Mouse (Mus musculus) kidney, postnatal 0 days (tissue): ENCODE data around the gene Map7. TPM values are rescaled to one million over a fixed set of nuclear protein-coding genes. Genes with fewer than 3 reads are reported as not detected.

ENCODE experiments used
- ATAC-seq: fragments of 200-750 bp; cut with Nextera tagmentation; replicated peaks from 2 replicates; pipeline ENCODE4 v1.8.0; 2017; ENCODE audit warnings: low read depth, moderate number of reproducible peaks, moderate TSS enrichment, moderate library complexity; ENCODE audit not compliant: low FRiP score
- DNase-seq: peaks from one replicate; pipeline ENCODE4 v3.0.0-alpha.2; 2016; ENCODE audit warnings: low spot score
- H3K27ac ChIP-seq: fragments of 300-500 bp; sonication (generic); 2 replicates; pipeline ENCODE4 v1.5.1; 2014; ENCODE audit warnings: mild to moderate bottlenecking
- H3K27me3 ChIP-seq: fragments of 300-500 bp; sonication (generic); 2 replicates; pipeline ENCODE4 v1.6.1; 2014; ENCODE audit warnings: low read length, mixed read lengths; ENCODE audit not compliant: insufficient read depth
- H3K36me3 ChIP-seq: fragments of 300-500 bp; sonication (generic); 2 replicates; pipeline ENCODE4 v1.6.1; 2014; ENCODE audit warnings: low read length, mixed read lengths; ENCODE audit not compliant: insufficient read depth
- H3K4me1 ChIP-seq: fragments of 300-500 bp; sonication (generic); replicated peaks from 2 replicates; pipeline ENCODE4 v1.6.1; 2014; ENCODE audit warnings: antibody characterized with exemption, low read length, mixed read lengths; ENCODE audit not compliant: insufficient read depth
- H3K4me2 ChIP-seq: fragments of 300-500 bp; sonication (generic); 2 replicates; pipeline ENCODE4 v1.6.1; 2014; ENCODE audit warnings: mild to moderate bottlenecking, low read length, moderate library complexity, mixed read lengths
- H3K4me3 ChIP-seq: fragments of 300-500 bp; sonication (generic); replicated peaks from 2 replicates; pipeline ENCODE4 v1.5.1; 2014; ENCODE audit warnings: low read depth, low read length
- H3K9ac ChIP-seq: fragments of 300-500 bp; sonication (generic); 2 replicates; pipeline ENCODE4 v1.6.1; 2014; ENCODE audit warnings: low read depth, low read length
- H3K9me3 ChIP-seq: fragments of 300-500 bp; sonication (generic); replicated peaks from 2 replicates; pipeline ENCODE4 v1.6.1; 2016; ENCODE audit warnings: low read length, inconsistent platforms, mixed read lengths
- CTCF ChIP-seq: IDR thresholded peaks from 2 replicates; pipeline ENCODE4 v1.5.1; 2016; ENCODE audit warnings: antibody characterized with exemption, low read depth, mild to moderate bottlenecking, moderate library complexity
- WGBS: fragments of 180-500 bp; shearing (Covaris S2); extraction: QIAGEN DNeasy Blood & Tissue Kit; methylation state at CpG from one replicate; pipeline ENCODE4 v1.1.7; 2014; 5-methylcytosine and 5-hydroxymethylcytosine counted together
- polyA plus RNA-seq: library from polyadenylated mRNA; unstranded; fragments of >200 nt; fragmentation: Nextera tagmentation; extraction: Ambion mirVana; gene quantifications from 2 replicates; pipeline ENCODE4 v1.2.1, GENCODE M21; 2015

Map7 gene
- 31.2 and 35.4 TPM in 2 replicates for polyA plus RNA-seq

GRCm38 (mm10) chr10:20148130-20148772, at the start of gene Map7:
Map7 (plus strand) TSS chr10:20148471.
- Histone ChIP-seq H3K27me3 (no peaks in the 10 kb centered on the region), H3K4me2 (peak within 1 kb of the TSS; percentile 86), H3K4me3 (peak within 1 kb of the TSS; percentile 89), H3K9me3 (no peaks in the 10 kb centered on the region), H3K36me3 (peaks cover 3% of the 10 kb centered on the region; the same call in 1 of the 2 replicates), H3K9ac (peak within 1 kb of the TSS; percentile 91), H3K4me1 (no peaks in the 10 kb centered on the region), H3K27ac (peak within 1 kb of the TSS; percentile 87)
- DNase-seq = peak; percentile 8
- TF ChIP-seq CTCF = no peak
- 5% methylated on average over 51 of the region's 51 CpGs for WGBS
- peak; percentile 18 for ATAC-seq

- no peak for ATAC-seq
- 96% methylated on average over 6 of the region's 6 CpGs for WGBS
Observed at GRCm38 (mm10) chr10:20101456-20101855, 46.8 kb upstream of the Map7 start.

GRCm38 (mm10) chr10:20104271-20104931, 43.9 kb upstream of the Map7 start:
- ATAC-seq = no peak
- Histone ChIP-seq H3K36me3 (no peaks in the 10 kb centered on the region), H3K27ac (no peak overlapping the region), H3K4me3 (no peak overlapping the region), H3K27me3 (no peaks in the 10 kb centered on the region), H3K4me1 (no peaks in the 10 kb centered on the region), H3K9ac (no peak overlapping the region), H3K9me3 (no peaks in the 10 kb centered on the region), H3K4me2 (no peak overlapping the region)
- peak; percentile 57 for DNase-seq
- TF ChIP-seq CTCF = no peak
- WGBS = 56% methylated on average over 8 of the region's 8 CpGs

More at GRCm38 (mm10) chr10:20101456-20101855, 46.8 kb upstream of the Map7 start:
- TF ChIP-seq CTCF = no peak
- Histone ChIP-seq H3K4me3 (no peak overlapping the region), H3K36me3 (no peaks in the 10 kb centered on the region), H3K4me2 (no peak overlapping the region), H3K27ac (no peak overlapping the region), H3K9me3 (no peaks in the 10 kb centered on the region), H3K4me1 (no peaks in the 10 kb centered on the region), H3K9ac (no peak overlapping the region), H3K27me3 (no peaks in the 10 kb centered on the region)
- no peak for DNase-seq

- Histone ChIP-seq H3K4me3 (no peak overlapping the region), H3K4me1 (no peaks in the 10 kb centered on the region), H3K27me3 (no peaks in the 10 kb centered on the region), H3K27ac (no peak overlapping the region), H3K9me3 (no peaks in the 10 kb centered on the region), H3K36me3 (no peaks in the 10 kb centered on the region), H3K9ac (no peak overlapping the region), H3K4me2 (no peak overlapping the region)
- no peak for TF ChIP-seq CTCF
- ATAC-seq (no peak), DNase-seq (no peak)
- 70% methylated on average over 4 of the region's 4 CpGs for WGBS
Observed at GRCm38 (mm10) chr10:20105575-20105974, 42.7 kb upstream of the Map7 start.

- no peak for ATAC-seq
- DNase-seq = no peak
- WGBS = 94% methylated on average over 14 of the region's 14 CpGs
- H3K4me2 ChIP-seq = no peak overlapping the region
- H3K4me1 ChIP-seq = no peaks in the 10 kb centered on the region
- H3K9ac ChIP-seq = no peak overlapping the region
- H3K27me3 ChIP-seq = no peaks in the 10 kb centered on the region
- no peak overlapping the region for H3K27ac ChIP-seq
- TF ChIP-seq CTCF = no peak
- H3K36me3 ChIP-seq = no peaks in the 10 kb centered on the region
- no peak overlapping the region for H3K4me3 ChIP-seq
- no peaks in the 10 kb centered on the region for H3K9me3 ChIP-seq
Observed at GRCm38 (mm10) chr10:20107031-20107430, 41.2 kb upstream of the Map7 start.

- WGBS = 93% methylated on average over 5 of the region's 5 CpGs
- H3K9ac ChIP-seq = no peak overlapping the region
- no peak overlapping the region for H3K4me3 ChIP-seq
Observed at GRCm38 (mm10) chr10:20111508-20111907, 36.8 kb upstream of the Map7 start.

More at GRCm38 (mm10) chr10:20111508-20111907, 36.8 kb upstream of the Map7 start:
- Histone ChIP-seq H3K27me3 (no peaks in the 10 kb centered on the region), H3K4me1 (no peaks in the 10 kb centered on the region), H3K36me3 (no peaks in the 10 kb centered on the region), H3K9me3 (no peaks in the 10 kb centered on the region), H3K27ac (no peak overlapping the region), H3K4me2 (no peak overlapping the region)
- ATAC-seq (no peak), DNase-seq (no peak)
- no peak for TF ChIP-seq CTCF
